Mouse (Mus musculus) layer of hippocampus, postnatal 10 days (tissue): Measurements from ENCODE around the gene Nfxl1. TPM values are rescaled to one million over a fixed set of nuclear protein-coding genes. Genes with fewer than 3 reads are reported as not detected.
A peak's percentile ranks its signal among the peaks of the same experiment; 100 is the strongest.

Experiments used
- DNase-seq, 2 experiments: peaks; one replicate each; pipeline ENCODE4 v3.0.0; 2021; ENCODE audit warnings: low spot score in 2 of 2
- total RNA-seq, 2 experiments: library from RNA; stranded (reverse); gene quantifications; 2 replicates each; pipeline ENCODE4 v1.2.3; 2021

Nfxl1 gene
- total RNA-seq, 2 experiments from 2014 or later, result 17.6 to 18.0 TPM

DNA sequence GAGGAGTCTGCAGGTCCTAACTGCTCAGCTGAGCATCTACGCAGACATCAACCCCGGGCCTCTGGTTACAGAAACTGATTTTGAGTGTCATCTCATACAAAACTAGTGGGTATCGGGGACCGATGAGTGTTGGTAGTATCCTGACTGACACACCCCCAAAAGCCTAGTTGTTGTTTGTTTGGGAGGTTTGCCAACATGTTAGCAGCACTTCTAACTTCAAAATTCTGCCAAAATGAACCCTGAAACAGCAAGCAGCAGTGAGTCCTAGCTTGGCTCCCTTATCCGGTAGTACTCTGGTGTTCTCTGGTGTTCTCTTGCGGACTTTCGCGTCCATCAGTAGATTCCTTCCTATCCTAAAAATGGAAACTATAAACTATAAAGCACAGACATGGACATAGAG lies 56.7 kb downstream of the Nfxl1 start:
- no peak for DNase-seq

DNA sequence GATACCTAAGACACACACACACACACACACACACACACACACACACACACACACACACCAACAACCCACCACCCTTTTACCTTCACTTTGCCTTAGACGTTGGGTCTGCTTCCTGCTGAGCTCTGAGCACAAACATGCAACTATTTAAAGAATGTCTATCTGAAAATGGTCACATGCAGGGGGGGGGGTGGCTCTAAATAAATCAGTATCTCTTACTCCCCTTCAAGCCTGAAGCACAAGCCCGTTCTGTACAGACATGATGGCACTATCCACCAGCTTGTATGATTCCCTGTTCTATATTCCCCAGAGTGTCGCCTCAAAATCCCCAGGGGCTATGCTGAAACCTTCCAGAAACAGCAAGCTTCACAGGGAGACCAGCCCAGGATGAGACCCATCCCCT lies 57.7 kb downstream of the Nfxl1 start:
- DNase-seq, result no peak

DNA sequence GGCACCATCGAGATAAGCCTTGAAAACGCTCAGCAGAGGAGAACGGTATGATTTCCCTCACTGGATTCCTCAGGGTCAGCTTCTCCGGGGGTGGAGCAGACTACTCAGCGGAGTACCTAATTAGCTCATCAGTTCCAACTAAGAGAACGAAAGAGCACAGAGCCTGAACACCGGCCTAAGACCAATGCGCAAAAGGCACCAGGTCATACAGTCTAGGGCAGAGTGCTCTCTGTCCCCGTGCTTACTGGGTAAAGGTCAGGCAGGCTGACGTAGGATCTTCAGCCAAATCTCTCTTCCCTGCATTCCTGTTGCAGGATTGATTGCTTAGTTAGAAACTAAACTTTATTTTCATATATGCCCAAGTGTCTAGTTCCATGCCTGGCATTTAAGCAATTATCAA lies 61.2 kb downstream of the Nfxl1 start:
- no peak for DNase-seq

DNA sequence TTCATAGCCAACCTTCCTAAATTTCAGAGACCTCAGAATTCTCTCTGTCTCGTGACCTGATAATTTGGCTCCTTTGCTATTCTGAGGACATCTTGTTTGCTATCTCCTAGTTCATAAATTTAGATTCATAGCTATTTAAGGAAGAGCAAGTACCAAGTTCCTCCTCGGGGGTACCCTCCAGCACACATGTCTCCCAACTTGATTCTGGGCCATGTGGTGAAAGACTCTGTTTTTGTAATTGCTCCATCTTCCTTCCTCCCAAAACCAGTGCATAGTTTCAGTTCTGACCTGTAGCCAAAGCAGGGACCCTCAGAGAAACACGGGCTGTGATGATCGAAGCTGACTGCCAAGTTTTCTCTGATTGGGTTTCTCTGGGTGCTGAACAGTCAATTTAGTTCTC lies 62.7 kb downstream of the Nfxl1 start:
- DNase-seq, result no peak

DNA sequence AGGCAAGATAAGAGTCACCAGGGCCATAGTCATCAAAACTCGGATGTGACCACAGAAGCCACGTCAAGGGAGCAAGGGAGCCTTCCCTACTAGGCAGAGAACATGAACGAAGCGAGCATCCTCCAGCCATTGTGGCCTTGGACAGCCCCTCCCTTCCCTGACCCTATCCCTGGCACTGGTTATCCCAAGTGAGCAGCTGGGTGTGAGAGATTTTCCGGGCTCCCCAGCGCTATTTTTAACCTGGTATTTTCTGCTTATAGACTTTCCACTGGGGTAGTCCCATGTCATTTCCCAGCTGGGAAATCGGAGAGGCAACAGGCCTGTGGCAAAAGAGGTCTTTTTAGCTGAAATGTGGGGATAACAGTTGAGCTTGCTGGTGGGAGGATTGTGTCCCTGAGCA lies 65.6 kb downstream of the Nfxl1 start:
- no peak for DNase-seq

DNA sequence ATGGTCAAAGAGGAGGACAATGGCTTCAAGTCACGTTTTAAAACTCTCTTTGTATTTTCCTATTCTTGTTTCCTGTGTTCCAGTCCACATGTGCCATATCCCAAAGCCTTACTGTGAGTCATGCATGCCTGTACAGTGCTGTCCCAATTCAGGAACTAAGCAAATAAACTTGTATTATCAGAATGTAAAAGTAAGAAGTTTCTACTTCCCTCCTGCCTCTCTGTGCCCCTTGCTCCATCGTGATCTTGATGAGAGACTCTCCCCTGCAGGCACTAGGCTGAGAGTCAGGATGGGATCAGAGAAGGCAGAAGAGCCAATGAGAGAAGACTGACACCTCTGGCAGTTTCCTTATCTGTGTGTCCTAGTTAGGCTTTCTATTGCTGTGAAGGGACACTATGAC lies 68.3 kb downstream of the Nfxl1 start:
- DNase-seq, result no peak

DNA sequence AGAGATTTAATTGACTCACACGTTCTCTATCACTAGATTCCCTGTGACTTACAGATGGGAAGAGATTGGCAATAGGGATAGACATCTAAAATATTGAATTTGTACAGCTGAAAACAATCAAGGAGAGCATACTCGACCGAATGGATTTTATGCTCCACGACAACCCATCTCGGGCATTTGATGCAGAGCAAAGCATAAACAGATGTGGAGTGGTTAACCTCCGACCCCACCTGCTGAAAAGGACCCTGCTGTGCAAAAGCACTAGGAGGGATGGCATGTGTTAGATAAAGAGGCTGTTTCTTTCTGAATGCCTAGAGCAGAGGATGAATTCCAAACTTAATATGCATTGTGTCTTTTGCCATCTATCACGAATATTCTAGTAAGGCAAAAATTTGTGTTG lies 79.0 kb downstream of the Nfxl1 start:
- no peak for DNase-seq

DNA sequence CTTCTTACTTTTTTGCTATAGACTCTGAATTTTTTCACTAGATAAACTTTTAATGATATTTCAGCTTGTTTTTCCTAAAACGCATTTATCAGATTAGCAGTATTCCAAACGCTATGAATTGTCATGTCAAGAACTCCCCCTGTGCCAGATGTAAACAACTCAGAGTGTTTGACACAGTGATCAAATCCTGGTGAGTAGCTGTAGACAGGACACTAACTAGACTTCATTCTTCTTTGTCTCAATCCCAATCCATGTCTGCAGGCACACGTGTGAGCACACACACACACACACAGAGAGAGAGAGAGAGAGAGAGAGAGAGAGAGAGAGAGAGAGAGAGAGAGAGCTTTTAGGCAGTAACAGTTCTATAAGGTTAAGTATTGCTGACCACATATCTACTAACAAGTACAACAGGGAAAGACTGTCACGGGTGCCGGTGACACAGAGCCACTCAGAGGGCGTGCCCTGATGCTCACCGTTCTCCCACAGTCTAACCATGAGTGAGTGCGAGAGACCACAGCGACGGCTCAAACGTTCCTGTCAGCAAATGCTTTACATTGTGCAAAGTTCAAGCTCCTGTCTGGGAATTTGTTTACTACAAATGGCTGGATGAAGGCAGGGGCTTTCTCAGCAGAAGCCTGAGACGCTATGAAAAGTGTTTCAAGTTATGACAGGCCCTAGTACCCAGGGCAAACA lies 87.0 kb downstream of the Nfxl1 start:
- no peak for DNase-seq

DNA sequence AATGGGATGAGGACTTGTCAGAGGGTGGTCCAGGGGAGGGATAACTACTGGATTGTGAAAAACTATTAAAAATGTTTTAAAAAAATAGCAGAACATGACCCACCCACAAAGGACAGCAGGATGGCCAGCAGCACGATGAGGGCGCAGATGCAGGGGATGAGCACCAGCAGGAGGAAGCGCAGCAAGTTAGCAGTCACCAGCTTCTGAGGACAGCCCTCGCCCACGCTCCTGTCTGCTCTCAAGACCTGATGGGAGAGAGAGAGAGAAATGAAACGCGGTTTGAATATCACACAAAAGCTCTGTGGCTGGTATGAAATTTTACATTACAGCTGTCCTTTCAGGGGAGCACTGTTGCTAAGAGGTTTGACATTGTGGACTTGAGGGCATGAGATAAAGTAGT lies 87.7 kb downstream of the Nfxl1 start:
- peak; percentile 32 to 34 for DNase-seq

DNA sequence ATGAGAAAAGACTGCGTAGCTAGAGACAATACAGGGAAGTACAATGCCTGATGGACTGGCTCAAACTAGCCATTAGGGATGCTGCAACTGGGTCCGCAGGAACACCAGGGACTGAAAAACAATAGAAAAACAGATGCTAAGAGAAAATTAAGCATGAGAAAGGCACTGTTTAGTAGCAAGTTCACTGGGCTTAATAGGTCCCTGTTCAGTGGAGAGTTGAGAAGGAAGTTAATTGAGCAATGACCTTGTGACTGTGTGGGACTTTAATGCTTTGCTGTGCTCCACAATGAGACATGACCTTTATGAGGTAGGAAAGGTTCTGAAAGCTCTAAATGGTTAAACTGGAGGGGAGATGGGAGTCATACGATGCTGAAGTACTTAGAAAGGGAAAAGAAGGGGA lies 94.6 kb downstream of the Nfxl1 start:
- DNase-seq, result no peak

Other genes starting within 250 kb of the Nfxl1 start
- gene Corin, start 55.2 kb downstream of the Nfxl1 start, total RNA-seq, result under 1 TPM in 1 of 2 experiments, not detected in 1; 0.16 TPM
- 1 to 10 TPM in 1 of 2 experiments, under 1 TPM in 1; 0.66 to 1.8 TPM for gene Zar1, start 21.6 kb upstream of the Nfxl1 start, total RNA-seq
- 1 to 10 TPM; 1.9 to 2.2 TPM for gene Gm5868, start 27.9 kb upstream of the Nfxl1 start, total RNA-seq
- not detected for gene Cnga1, start 84.6 kb upstream of the Nfxl1 start, total RNA-seq
- not detected for gene Nipal1, start 88.1 kb upstream of the Nfxl1 start, total RNA-seq
- gene Txk, start 193.1 kb upstream of the Nfxl1 start, total RNA-seq, result under 1 TPM in 1 of 2 experiments, not detected in 1; 0.11 TPM